27 mouse cellular contexts compared by ENCODE assay signal in the genomic region with DNA sequence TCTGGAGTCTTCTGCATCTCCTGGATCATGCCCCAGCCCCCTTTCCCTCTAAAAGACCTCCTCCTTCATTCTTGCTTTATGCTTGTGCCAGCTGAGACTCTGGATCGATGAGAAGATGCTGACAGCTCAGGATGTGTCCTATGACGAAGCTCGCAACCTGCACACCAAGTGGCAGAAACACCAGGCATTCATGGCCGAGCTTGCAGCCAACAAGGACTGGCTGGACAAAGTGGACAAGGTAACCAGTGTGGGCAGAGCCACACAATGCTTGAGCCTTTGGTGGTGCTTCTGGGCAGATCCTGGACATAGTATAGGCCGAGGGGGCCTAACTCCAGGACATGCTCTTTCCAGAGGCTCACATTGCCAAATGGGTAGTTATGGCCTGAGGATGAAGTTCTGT. TPM values are rescaled to one million over a fixed set of nuclear protein-coding genes. Genes with fewer than 3 reads are reported as not detected.
"Had no signal": no experiment of that assay in that cellular context is flagged by ENCODE, and none has a peak within 500 bp of the region (broad histone marks: within the 10 kb centered on the region; RNA-seq: fewer than 3 reads in every experiment).

No protein-coding gene starts in this region.

- H3K4me3 ChIP-seq: embryonic facial prominence, embryonic 10.5 days; embryonic facial prominence, embryonic 12.5 days; embryonic facial prominence, embryonic 13.5 days; embryonic facial prominence, embryonic 15.5 days; erythroblast, embryonic 14.5 days; forebrain, embryonic 10.5 days; forebrain, embryonic 12.5 days; forebrain, embryonic 13.5 days; forebrain, embryonic 15.5 days; gastrocnemius, adult 2 months; heart, adult 2 months had no signal

- H3K9ac ChIP-seq: embryonic facial prominence, embryonic 12.5 days; embryonic facial prominence, embryonic 13.5 days; embryonic facial prominence, embryonic 15.5 days; forebrain, embryonic 12.5 days; forebrain, embryonic 13.5 days; forebrain, embryonic 15.5 days; forebrain, postnatal 0 days had no signal

- H3K4me1 ChIP-seq: embryonic facial prominence, embryonic 10.5 days; embryonic facial prominence, embryonic 12.5 days; embryonic facial prominence, embryonic 13.5 days; embryonic facial prominence, embryonic 15.5 days; forebrain, embryonic 10.5 days; forebrain, embryonic 12.5 days; forebrain, embryonic 13.5 days; forebrain, embryonic 15.5 days had no signal

- ATAC-seq: forebrain, embryonic 13.5 days; forebrain, embryonic 15.5 days; forebrain, embryonic 16.5 days; forebrain, postnatal 0 days had no signal

- H3K27ac ChIP-seq: embryonic facial prominence, embryonic 10.5 days; embryonic facial prominence, embryonic 12.5 days; embryonic facial prominence, embryonic 13.5 days; embryonic facial prominence, embryonic 15.5 days; forebrain, embryonic 10.5 days; forebrain, embryonic 12.5 days; forebrain, embryonic 13.5 days; forebrain, embryonic 15.5 days; gastrocnemius, adult 2 months; heart, adult 2 months had no signal

- H3K4me2 ChIP-seq: embryonic facial prominence, embryonic 12.5 days; embryonic facial prominence, embryonic 13.5 days; embryonic facial prominence, embryonic 15.5 days; forebrain, embryonic 12.5 days; forebrain, embryonic 13.5 days; forebrain, embryonic 15.5 days had no signal

- H3K36me3 ChIP-seq: embryonic facial prominence, embryonic 15.5 days had no signal

- DNase-seq: cerebellum, adult 18-20 months; cerebellum, adult 8-10 months; cerebellum, adult 9-10 months; cerebellum, adult 9-11 months; cerebellum, postnatal 10 days; cerebellum, postnatal 14 days; cerebellum, postnatal 25 days; cerebellum, postnatal 36 days; embryo, embryonic 11 days; forebrain, postnatal 0 days; gastrocnemius, adult 2 months; gastrocnemius, postnatal 10 days; gastrocnemius, postnatal 14 days; gastrocnemius, postnatal 25 days; gastrocnemius, postnatal 36 days; heart, adult 18-20 months had no signal

- H3K9me3 ChIP-seq: embryonic facial prominence, embryonic 10.5 days; embryonic facial prominence, embryonic 12.5 days; embryonic facial prominence, embryonic 13.5 days; embryonic facial prominence, embryonic 15.5 days; forebrain, embryonic 10.5 days; forebrain, embryonic 12.5 days; forebrain, embryonic 13.5 days; forebrain, embryonic 15.5 days had no signal

- H3K27me3 ChIP-seq: embryonic facial prominence, embryonic 12.5 days; embryonic facial prominence, embryonic 13.5 days; embryonic facial prominence, embryonic 15.5 days; forebrain, embryonic 12.5 days; forebrain, embryonic 13.5 days; forebrain, embryonic 15.5 days had no signal

RNA-seq across cellular contexts. Expression of a gene that starts 28.8 kb away (rescaled TPM):
- polyA plus RNA-seq: erythroblast, embryonic 14.5 days had no signal

RNA-seq across cellular contexts. Expression of a gene that starts 41.3 kb away (rescaled TPM):
- polyA plus RNA-seq: heart, adult 2 months had no signal
